Mouse (Mus musculus) cerebral cortex, adult 2 months (tissue): ENCODE measurements around the gene Sgcd.

ENCODE experiments used
- WGBS: fragments of 180-500 bp; shearing (Covaris S2); methylation state at CpG from one replicate; pipeline ENCODE4 v1.1.7; 2018; 5-methylcytosine and 5-hydroxymethylcytosine counted together

Sgcd gene

DNA sequence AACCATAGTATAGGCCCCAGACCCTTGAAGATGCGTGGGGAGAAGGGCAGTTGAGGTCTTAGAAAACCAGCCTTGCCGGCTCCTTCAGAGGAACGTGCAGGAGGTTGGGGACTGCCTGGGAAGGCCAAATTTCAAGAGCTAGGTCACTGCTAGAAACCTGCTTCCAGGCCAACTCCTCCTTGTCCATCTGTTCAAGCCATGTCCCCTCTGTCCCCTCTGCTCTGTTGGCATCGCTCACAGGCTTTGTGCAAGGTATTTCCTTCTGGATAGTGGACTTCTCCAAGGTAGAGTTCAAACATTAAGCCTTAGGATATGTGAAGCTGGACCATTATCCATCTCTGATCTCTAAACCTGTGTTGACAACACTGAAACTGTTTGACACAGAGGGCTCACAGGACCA, 874.4 kb downstream of the Sgcd start:
- WGBS = 97% methylated on average over 4 of the region's 4 CpGs

DNA sequence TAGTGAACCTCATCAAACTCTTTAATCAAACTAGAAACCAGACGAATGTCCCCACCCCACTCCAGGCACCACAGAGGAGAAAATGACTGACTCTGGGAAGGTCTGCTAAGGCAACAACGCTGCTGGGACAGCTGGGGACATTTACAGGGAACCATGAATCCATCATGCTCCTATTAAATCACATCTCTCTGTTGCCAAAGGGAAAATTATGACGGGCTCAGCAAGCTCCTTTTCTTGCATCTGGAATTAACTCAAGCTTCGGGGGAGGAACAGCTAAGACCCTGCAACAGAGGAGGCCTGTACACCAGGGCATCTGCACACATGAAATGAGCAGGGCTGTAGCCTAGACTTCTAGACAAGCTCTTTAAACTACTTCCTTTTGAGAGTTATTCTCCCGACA, 875.7 kb downstream of the Sgcd start:
- WGBS = 73% methylated on average over 5 of the region's 5 CpGs

DNA sequence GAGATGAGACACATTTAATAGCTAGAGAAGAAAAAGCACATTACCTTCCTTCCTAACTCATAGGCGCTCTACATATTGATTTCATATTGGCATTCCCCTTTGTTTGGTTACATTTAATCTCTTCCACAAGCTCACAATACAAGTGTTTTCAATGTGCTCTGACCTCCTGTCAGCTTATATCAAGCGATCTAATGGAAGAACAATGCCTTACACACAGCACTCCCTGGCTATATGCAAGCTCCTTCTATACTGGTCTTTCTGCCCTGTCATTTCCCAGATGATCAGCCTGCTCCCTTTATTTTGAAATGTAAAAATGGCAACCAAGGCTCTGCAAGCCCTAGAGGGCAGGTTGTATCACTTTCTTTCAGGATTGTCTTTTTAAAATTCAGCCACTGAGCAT, 881.1 kb downstream of the Sgcd start:
- 86% methylated on average over 2 of the region's 2 CpGs for WGBS

- 53% methylated on average over 5 of the region's 5 CpGs for WGBS
These were observed 895.4 kb downstream of the Sgcd start for GRCm38 (mm10) chr11:47093296-47093912.

DNA sequence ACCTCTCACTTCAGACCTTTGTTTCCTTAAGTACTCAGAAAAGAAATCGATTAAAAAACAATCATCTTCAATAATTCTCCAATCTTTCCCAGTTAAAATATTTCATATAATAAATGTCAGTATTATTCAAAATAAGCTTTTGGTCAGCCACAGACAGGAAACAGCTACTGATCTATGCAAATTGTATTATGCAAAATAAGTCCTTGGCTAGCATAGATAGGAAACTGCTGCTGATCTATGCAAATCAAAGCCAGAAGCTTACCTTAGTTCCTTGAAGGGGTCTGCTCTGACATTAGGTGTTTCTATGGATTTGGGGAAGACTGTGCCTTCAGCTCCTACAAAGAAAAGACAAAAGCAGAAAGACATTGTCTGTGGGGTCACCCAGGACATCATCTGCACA, 906.3 kb downstream of the Sgcd start:
- 97% methylated on average over 1 of the region's 1 CpGs for WGBS

GRCm38 (mm10) chr11:47073538-47073937, 915.2 kb downstream of the Sgcd start:
- 23% methylated on average over 1 of the region's 1 CpGs for WGBS

- 94% methylated on average over 2 of the region's 2 CpGs for WGBS
These were observed 917.6 kb downstream of the Sgcd start for GRCm38 (mm10) chr11:47071161-47071560.

DNA sequence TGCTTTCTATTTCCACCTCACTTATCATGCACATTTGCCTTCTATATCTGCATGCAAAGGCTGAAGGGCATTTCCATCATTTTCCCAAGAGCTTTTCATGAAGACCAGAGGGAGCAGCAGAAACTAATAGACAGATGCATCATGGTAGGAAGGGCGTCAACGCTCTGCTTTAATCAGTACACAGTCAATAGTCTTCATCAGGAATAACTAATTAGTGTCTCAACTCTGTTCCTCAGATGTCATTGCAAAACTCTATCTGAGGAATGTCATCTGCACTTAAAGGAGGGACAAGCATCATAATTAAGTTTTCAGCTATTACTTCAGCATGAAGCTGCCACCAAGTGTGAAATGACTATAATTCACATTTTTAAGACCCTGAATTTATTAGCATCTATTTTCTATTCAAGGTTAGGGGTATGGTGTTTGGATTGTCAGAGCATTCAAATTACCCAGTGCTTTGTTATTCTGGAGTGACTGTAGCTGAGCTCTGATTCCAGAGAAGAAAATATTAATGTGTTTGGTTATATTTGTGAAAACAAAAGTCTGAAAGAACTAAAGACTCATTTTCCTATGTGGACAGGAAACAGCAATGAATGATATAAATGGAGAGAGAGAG, 918.9 kb downstream of the Sgcd start:
- 92% methylated on average over 2 of the region's 2 CpGs for WGBS

GRCm38 (mm10) chr11:47063690-47064089, 925.1 kb downstream of the Sgcd start:
- WGBS = 81% methylated on average over 4 of the region's 4 CpGs

GRCm38 (mm10) chr11:47050390-47050789, 938.4 kb downstream of the Sgcd start:
- WGBS = 33% methylated on average over 2 of the region's 2 CpGs

DNA sequence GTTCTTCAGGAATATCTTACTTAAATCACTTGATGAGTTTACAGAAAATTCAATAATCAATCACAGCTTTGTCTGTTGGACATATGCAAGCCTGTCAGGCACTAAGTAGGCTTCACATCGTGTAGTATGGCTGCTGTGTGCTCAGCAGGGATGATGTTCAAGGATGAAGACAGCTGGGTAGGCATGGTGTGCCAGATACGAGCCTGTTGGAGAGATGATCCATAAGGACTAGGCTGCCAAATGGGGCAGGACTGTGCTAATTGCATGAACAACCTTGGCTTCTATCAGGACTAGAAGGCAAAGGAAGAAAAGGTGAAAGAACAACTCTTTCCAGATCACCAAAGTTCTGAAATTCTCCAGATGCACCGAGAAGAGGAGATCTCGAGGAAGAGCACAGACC, 939.0 kb downstream of the Sgcd start:
- WGBS = 72% methylated on average over 4 of the region's 4 CpGs

DNA sequence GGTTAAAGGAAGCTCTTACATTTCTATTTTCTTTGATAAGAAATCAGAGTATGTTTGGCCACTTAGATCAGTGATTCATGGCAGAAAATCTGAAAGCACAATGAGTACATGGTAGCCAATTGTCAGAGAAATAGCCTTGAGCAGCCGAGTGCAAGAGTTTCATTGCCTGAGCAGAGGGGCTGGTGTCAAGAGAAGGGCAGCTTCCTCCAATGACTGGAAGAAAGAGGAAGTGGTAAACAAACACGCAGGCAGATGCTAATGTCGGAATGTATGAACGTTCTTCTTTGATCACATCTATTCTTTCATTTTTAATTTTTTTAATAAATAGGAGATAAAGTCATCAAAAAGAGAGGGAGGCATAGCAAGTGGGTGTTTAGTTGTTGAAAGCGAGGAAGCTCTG, 956.5 kb downstream of the Sgcd start:
- WGBS = 81% methylated on average over 5 of the region's 5 CpGs

DNA sequence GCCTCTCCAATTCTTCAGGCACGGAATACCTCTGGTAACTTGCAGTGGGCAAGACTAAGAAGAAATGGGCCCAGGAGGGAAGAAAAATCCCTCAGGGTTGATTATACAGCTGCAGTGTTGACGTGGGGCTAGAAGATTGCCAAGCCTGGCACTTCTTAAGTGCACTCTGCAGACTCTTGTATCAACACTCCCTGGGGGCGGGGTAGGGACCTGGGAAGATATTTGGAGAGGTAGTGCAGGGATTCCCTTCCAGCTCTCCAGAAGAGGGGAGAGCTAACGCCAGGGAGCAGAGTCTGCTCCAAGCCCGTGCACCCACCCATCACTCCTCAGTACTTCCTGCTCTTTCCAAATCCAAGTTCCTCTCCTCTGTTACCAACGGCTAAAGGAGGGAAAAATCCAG, 967.9 kb downstream of the Sgcd start:
- WGBS = 66% methylated on average over 6 of the region's 6 CpGs

GRCm38 (mm10) chr11:47018139-47018538, 970.6 kb downstream of the Sgcd start:
- 43% methylated on average over 2 of the region's 2 CpGs for whole genome bisulfite sequencing

- 84% methylated on average over 2 of the region's 2 CpGs for WGBS
These were observed 973.1 kb downstream of the Sgcd start for GRCm38 (mm10) chr11:47015683-47016082.

GRCm38 (mm10) chr11:47005301-47005875, 983.4 kb downstream of the Sgcd start:
- WGBS = 62% methylated on average over 1 of the region's 1 CpGs

DNA sequence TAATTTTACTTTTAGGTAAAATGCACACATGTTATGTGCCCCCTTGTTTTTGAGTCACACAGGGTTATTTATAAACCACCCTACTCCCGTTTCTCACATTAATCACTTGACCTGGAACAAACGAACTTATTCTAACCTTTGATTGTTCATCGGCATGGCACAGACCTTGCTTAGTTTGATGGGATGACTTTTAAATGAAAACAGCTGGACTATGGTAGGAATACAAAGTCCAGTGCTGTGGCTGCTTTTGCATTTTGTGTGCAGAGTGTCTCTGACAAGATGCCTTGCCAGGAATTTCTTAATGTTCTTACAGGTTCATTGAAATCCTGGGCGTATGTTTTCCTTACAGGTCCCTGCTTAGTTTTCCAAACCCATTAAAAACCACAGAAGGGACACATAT, 1049.5 kb downstream of the Sgcd start:
- 66% methylated on average over 4 of the region's 4 CpGs for WGBS

GRCm38 (mm10) chr11:46924946-46925345, 1063.8 kb downstream of the Sgcd start:
- 78% methylated on average over 1 of the region's 1 CpGs for WGBS

GRCm38 (mm10) chr11:46920244-46920643, 1068.5 kb downstream of the Sgcd start:
- whole genome bisulfite sequencing = 82% methylated on average over 1 of the region's 1 CpGs

DNA sequence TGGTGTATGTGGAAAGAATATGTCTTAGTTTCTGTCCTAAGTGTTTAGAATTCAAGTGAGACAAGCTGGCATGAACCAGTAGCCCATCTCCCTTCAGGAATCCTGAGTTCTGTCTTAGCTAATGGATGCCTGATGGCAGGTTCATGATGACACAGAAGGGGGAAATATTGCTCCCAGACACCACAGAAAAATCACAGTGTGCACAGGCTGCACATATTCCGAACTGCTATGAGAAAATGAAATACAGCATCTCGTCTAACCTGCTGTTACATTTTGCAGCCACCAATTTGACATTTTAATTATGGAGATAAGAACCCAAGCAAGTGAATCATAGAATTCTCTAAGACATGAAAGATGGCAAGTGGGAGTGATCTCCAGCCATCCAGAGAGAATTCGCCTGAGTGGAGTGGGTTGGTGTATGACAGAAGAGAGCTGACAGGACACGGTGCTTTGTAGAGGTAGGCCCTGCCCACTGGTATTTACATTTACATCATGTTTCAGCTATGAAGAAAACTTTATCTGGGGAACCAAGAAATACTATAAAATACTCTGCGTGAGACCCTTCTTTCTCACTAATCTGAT, 1076.0 kb downstream of the Sgcd start:
- WGBS = 54% methylated on average over 5 of the region's 5 CpGs

GRCm38 (mm10) chr11:46904281-46904680, 1084.5 kb downstream of the Sgcd start:
- WGBS = 79% methylated on average over 1 of the region's 1 CpGs

- WGBS = 92% methylated on average over 3 of the region's 3 CpGs
These were observed 1099.7 kb downstream of the Sgcd start for GRCm38 (mm10) chr11:46889093-46889492.

GRCm38 (mm10) chr11:46882456-46882855, 1106.3 kb downstream of the Sgcd start:
- WGBS = 86% methylated on average over 2 of the region's 2 CpGs
